Mouse (Mus musculus) forebrain, postnatal 0 days (tissue): ENCODE data around the gene Acmsd. TPM values are rescaled to one million over a fixed set of nuclear protein-coding genes. Genes with fewer than 3 reads are reported as not detected.
A peak's percentile ranks its signal among the peaks of the same experiment; 100 is the strongest.
"Not testable (repeated sequence)": the region's sequence is repeated elsewhere in the genome, so short reads cannot be mapped to it uniquely, and the experiment has no call there.

Experiments
- ATAC-seq: fragments of 200-750 bp; cut with Nextera tagmentation; 2 replicates; pipeline ENCODE4 v1.8.0; 2017; ENCODE audit warnings: mild to moderate bottlenecking, moderate library complexity
- DNase-seq: peaks from one replicate; pipeline ENCODE4 v3.0.0-alpha.2; 2015
- H3K27ac ChIP-seq: fragments of 300-500 bp; sonication (generic); 2 replicates; pipeline ENCODE4 v1.5.1; 2014; ENCODE audit warnings: low read depth, mild to moderate bottlenecking, antibody characterized with exemption, low read length, moderate library complexity, mixed read lengths
- H3K27me3 ChIP-seq: fragments of 300-500 bp; sonication (generic); 2 replicates; pipeline ENCODE4 v1.6.1; 2014; ENCODE audit warnings: mild to moderate bottlenecking, low read length, mixed read lengths; ENCODE audit not compliant: insufficient read depth
- H3K36me3 ChIP-seq: fragments of 300-500 bp; sonication (generic); 2 replicates; pipeline ENCODE4 v1.6.1; 2014; ENCODE audit warnings: mild to moderate bottlenecking, moderate library complexity; ENCODE audit not compliant: insufficient read depth
- H3K4me1 ChIP-seq: fragments of 300-500 bp; sonication (generic); 2 replicates; pipeline ENCODE4 v1.6.1; 2014; ENCODE audit warnings: antibody characterized with exemption; ENCODE audit not compliant: insufficient read depth
- H3K4me2 ChIP-seq: fragments of 300-500 bp; sonication (generic); 2 replicates; pipeline ENCODE4 v1.6.1; 2014; ENCODE audit warnings: low read depth, mild to moderate bottlenecking, moderate library complexity
- H3K4me3 ChIP-seq: fragments of 300-500 bp; sonication (generic); 2 replicates; pipeline ENCODE4 v1.5.1; 2014; ENCODE audit warnings: low read depth, low read length, mixed read lengths
- H3K9ac ChIP-seq: fragments of 300-500 bp; sonication (generic); 2 replicates; pipeline ENCODE4 v1.6.1; 2014; ENCODE audit warnings: mild to moderate bottlenecking
- H3K9me3 ChIP-seq: fragments of 300-500 bp; sonication (generic); 2 replicates; pipeline ENCODE4 v1.6.1; 2016; ENCODE audit warnings: low read length
- CTCF ChIP-seq: sonication (generic); IDR thresholded peaks from 2 replicates; pipeline ENCODE4 v1.5.1; 2016; ENCODE audit warnings: antibody characterized with exemption, control low read depth, low read depth
- WGBS: fragments of 180-500 bp; shearing (Covaris S2); extraction: QIAGEN DNeasy Blood & Tissue Kit; methylation state at CpG from one replicate; pipeline ENCODE4 v1.1.7; 2014; 5-methylcytosine and 5-hydroxymethylcytosine counted together
- polyA plus RNA-seq: library from polyadenylated mRNA; unstranded; fragments of >200 nt; fragmentation: Nextera tagmentation; extraction: Ambion mirVana; gene quantifications from 2 replicates; pipeline ENCODE4 v1.2.1, GENCODE M21; 2015
- total RNA-seq: library from RNA; depleted of rRNA; stranded (reverse); fragments of >200 nt; gene quantifications from 2 replicates; pipeline ENCODE4 v1.2.3, GENCODE M21; 2014

Acmsd gene
- total and polyA plus RNA-seq, 2 experiments from 2014 or later, result not detected

DNA sequence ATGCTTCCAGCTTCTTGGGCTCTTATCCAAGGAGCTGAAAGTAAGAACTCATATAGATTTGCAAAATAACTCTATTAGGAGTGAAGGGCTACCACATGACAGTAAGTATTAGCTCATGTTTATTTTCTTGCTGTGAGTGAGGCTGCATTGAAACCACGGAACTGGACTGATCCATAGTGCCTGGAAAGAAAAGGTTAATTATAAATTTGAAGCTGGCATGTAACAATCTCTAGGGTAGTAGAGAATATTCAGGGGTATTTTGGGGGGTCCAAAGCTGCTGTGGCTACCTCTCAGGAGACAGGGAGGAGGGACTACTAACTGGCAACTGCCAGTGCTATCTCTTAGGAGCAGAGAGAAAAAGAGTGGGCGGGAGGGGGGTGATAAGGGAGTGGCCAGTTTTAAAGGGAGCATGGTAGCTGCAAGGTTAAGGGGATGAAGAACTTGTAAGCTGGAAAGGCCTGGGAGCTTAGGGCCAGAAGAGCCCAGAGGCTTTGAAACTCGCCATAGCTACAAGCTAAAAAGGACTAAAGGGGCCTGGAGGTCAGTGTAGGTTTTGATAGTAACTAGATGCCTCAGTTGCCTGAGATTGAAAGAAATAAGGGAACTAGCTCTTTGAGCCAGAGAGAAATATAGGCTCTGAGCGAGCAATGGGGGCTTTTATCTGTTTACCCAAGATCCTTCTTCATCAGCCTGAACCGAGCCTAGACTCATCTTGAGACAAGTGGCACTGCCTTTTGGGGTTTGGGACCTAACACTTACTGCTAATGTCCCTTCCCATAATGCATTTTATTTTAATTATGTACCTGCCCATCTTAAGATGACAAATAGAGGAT, 27.3 kb downstream of the Acmsd start:
- Histone ChIP-seq H3K9ac (no peak overlapping the region), H3K4me3 (no peak overlapping the region), H3K27ac (no peak overlapping the region), H3K9me3 (no peaks in the 10 kb centered on the region), H3K4me1 (no peaks in the 10 kb centered on the region), H3K4me2 (no peak overlapping the region), H3K27me3 (no peaks in the 10 kb centered on the region), H3K36me3 (no peaks in the 10 kb centered on the region)
- WGBS, result 74% methylated on average over 5 of the region's 5 CpGs
- TF ChIP-seq CTCF, result no peak
- DNase-seq, result no peak
- no peak for ATAC-seq

GRCm38 (mm10) chr1:127757164-127757545, 27.9 kb downstream of the Acmsd start:
- not testable (repeated sequence) for H3K27me3 ChIP-seq, H3K4me3 ChIP-seq, H3K4me2 ChIP-seq, H3K4me1 ChIP-seq, H3K27ac ChIP-seq, H3K9me3 ChIP-seq, H3K9ac ChIP-seq, H3K36me3 ChIP-seq, ATAC-seq, DNase-seq
- 95% methylated on average over 3 of the region's 3 CpGs for WGBS

DNA sequence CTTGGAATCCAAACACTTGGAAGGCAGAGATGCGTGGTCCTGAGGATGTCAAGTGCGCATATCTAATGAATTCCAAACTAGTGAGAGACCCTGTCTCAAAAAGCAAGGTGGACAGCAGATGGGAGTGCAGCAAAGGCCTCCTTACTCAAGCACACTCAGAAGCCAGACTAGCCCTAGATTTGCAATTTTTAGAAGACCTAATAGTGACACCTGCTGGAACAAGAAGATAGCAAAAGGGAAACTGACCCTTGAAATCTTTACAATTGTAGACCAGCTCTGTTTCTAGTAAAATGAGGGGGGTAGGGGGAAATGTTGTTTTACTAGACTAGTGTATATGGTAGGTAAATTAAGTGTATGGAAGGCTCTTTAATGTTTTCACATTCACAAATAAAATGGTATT, 36.3 kb downstream of the Acmsd start:
- H3K9ac ChIP-seq, result no peak overlapping the region
- no peaks in the 10 kb centered on the region for H3K4me1 ChIP-seq
- no peaks in the 10 kb centered on the region for H3K27me3 ChIP-seq
- no peaks in the 10 kb centered on the region for H3K9me3 ChIP-seq
- peak; percentile 66 for TF ChIP-seq CTCF
- DNase-seq (peak; percentile 54), ATAC-seq (no peak)
- H3K27ac ChIP-seq, result no peak overlapping the region
- 66% methylated on average over 2 of the region's 2 CpGs for WGBS
- H3K4me2 ChIP-seq, result no peak overlapping the region
- H3K4me3 ChIP-seq, result no peak overlapping the region
- H3K36me3 ChIP-seq, result no peaks in the 10 kb centered on the region

GRCm38 (mm10) chr1:127766741-127767140, 37.5 kb downstream of the Acmsd start:
- no peak for TF ChIP-seq CTCF
- H3K4me3 ChIP-seq, result no peak overlapping the region
- H3K4me1 ChIP-seq, result no peaks in the 10 kb centered on the region
- WGBS, result 92% methylated on average over 2 of the region's 2 CpGs
- no peaks in the 10 kb centered on the region for H3K9me3 ChIP-seq
- DNase-seq, result no peak
- H3K9ac ChIP-seq, result no peak overlapping the region
- H3K36me3 ChIP-seq, result no peaks in the 10 kb centered on the region
- no peak overlapping the region for H3K27ac ChIP-seq
- no peak overlapping the region for H3K4me2 ChIP-seq
- no peak for ATAC-seq
- H3K27me3 ChIP-seq, result no peaks in the 10 kb centered on the region

- Histone ChIP-seq H3K9ac (peak overlapping the region; percentile 91), H3K9me3 (no peaks in the 10 kb centered on the region), H3K4me2 (peak overlapping the region; percentile 65), H3K4me3 (peak overlapping the region; percentile 74), H3K27me3 (no peaks in the 10 kb centered on the region), H3K36me3 (no peaks in the 10 kb centered on the region), H3K4me1 (0 out of 2 replicates have a peak, but pooled peaks cover 14% of the 10 kb centered on the region), H3K27ac (peak overlapping the region; percentile 92)
- peak; percentile 26 for ATAC-seq
- 1% methylated on average over 14 of the region's 14 CpGs for WGBS
- TF ChIP-seq CTCF, result no peak
- no peak for DNase-seq
These were observed 44.1 kb downstream of the Acmsd start for GRCm38 (mm10) chr1:127773198-127773802.

DNA sequence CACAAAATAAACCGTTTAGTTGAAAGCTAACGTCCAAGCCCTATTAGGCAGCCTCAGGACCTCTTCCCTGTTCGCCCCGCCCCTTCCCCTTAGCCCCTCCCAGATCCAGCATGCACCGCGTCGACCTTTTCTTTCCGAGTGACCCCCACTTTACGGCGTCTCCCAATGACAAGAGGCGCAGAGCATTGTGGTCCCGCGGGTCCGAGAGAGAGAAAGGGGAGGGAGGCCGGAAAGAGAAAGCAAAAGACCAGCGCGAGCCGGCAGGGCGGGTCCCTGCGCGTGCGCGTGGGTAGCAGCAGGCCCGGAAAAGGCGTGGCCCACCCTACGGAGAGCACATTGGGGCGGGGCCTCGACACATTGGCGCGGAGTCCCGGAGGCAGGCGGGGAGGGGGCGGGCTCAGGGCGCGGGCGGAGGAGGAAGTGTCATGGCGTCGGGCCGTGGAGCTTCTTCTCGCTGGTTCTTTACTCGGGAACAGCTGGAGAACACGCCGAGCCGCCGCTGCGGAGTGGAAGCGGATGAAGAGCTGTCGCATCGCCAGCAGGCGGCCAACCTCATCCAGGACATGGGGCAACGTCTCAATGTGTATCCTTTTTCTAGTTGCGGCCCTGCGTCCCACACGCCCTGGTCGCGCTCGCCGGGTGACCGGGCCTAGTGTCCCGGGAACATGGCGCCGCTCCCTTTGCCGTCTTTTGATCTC, 44.7 kb downstream of the Acmsd start, which contains the start of gene Ccnt2:
Gene Ccnt2, plus strand, starts transcription at position 362 of the 698 bp plus-strand sequence.
- TF ChIP-seq CTCF, result peak; percentile 48
- ATAC-seq, result peak; percentile 98
- WGBS, result under 1% methylated on average over 63 of the region's 63 CpGs
- peak; percentile 99 for DNase-seq
- 0 out of 2 replicates have a peak, but pooled peaks cover 14% of the 10 kb centered on the region for H3K4me1 ChIP-seq
- no peaks in the 10 kb centered on the region for H3K9me3 ChIP-seq
- H3K4me2 ChIP-seq, result peak within 1 kb of the TSS; percentile 74
- peak within 1 kb of the TSS; percentile 91 for H3K9ac ChIP-seq
- H3K27ac ChIP-seq, result peak within 1 kb of the TSS; percentile 92
- no peaks in the 10 kb centered on the region for H3K36me3 ChIP-seq
- peak within 1 kb of the TSS; percentile 74 for H3K4me3 ChIP-seq
- no peaks in the 10 kb centered on the region for H3K27me3 ChIP-seq
